Mouse (Mus musculus) G1E (cell line): ENCODE measurements around the gene Nkd2.

ENCODE experiments used
- CTCF ChIP-seq: IDR thresholded peaks from 2 replicates; pipeline ENCODE4 v1.5.1; 2012; ENCODE audit warnings: low read depth, low read length, inconsistent platforms, mixed read lengths
- POLR2AphosphoS5 ChIP-seq: IDR thresholded peaks from 2 replicates; pipeline ENCODE4 v1.6.1; 2012; ENCODE audit warnings: low read depth, low read length, inconsistent platforms; ENCODE audit not compliant: insufficient replicate concordance

DNA sequence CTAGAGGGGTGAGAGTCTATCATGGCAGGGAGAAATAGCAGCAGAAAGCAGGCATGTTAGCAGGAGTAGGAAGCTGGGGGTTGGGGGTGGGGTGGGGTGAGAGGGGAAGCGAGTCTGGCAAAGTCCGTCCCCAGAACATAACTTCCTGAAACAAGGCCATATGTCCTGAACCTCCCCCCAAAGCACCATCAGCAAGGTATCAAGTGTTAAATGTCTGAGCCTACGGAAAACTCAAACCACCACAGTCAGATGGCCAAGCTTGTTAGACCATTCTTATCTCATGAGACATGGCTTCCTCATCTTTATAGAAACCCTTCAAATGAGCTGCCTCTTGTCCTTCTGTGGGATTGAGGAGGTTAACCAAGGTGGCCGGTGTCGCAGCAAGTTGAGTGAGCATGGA, 54.3 kb downstream of the Nkd2 start:
- no peak for TF ChIP-seq CTCF
- no peak for TF ChIP-seq POLR2AphosphoS5
